Mouse (Mus musculus): ENCODE data around the gene Cnpy3. TPM values are rescaled to one million over a fixed set of nuclear protein-coding genes. Genes with fewer than 3 reads are reported as not detected.

Cnpy3 gene
- polyA plus RNA-seq, 1 experiment from 2014 or later = 43.7 TPM

- Histone ChIP-seq H3K27me3 (ENCODE audit: control insufficient read depth, insufficient read depth, low read length) (no peaks in the 10 kb centered on the region), H3K27ac (replicated peaks in 1 of 2; ENCODE audit: control insufficient read depth in 1 of 2, insufficient read depth in 1 of 2, low read depth in 2 of 2, low read length in 2 of 2) (no peak overlapping the region), H3K9me3 (ENCODE audit: control insufficient read depth, low read length) (no peaks in the 10 kb centered on the region), H3K4me3 (ENCODE audit: control insufficient read depth in 1 of 2, insufficient read depth in 1 of 2, low read depth in 1 of 2, low read length in 2 of 2) (no peak overlapping the region), H3K4me1 (ENCODE audit: control insufficient read depth in 2 of 2, insufficient read depth in 2 of 2, low read length in 2 of 2) (peaks cover 0 to 10% of the 10 kb centered on the region in 2 experiments; a peak in 2 of 4 replicates), H3K36me3 (ENCODE audit: control insufficient read depth, insufficient read depth, low read length) (peaks cover 37% of the 10 kb centered on the region), H3K9ac (ENCODE audit: low read length) (no peak overlapping the region), H3K4me2 (ENCODE audit: low read length) (no peak overlapping the region)
- ATAC-seq (ENCODE audit: insufficient number of reproducible peaks, insufficient read depth, low FRiP score, low read depth) = no peak
- WGBS = 90% methylated on average over 11 of the region's 11 CpGs
Measured at GRCm38 (mm10) chr17:46714756-46715481, 37.1 kb downstream of the Cnpy3 start.

DNA sequence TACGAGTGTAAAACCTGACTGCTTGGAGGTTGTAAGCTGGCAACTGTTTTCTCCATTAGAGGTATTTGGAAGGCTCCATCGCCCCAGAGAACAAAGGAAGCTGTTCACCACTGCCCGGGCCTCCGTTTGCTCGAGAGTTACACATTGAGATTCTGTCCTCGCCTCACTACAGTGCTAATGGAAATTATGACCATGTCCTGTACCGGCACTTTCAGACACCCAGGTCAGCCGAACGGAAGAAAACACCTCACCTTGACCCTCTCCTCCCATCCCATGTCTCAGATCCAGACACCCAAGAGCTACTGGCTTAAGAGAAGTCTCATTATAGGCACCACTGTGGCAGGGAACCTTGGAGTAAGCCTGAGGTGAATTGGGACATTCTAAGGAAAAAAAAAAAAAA lies 38.2 kb downstream of the Cnpy3 start:
- 87% methylated on average over 9 of the region's 9 CpGs for WGBS
- ATAC-seq (ENCODE audit: insufficient number of reproducible peaks, insufficient read depth, low FRiP score, low read depth) = no peak
- Histone ChIP-seq H3K4me1 (ENCODE audit: control insufficient read depth in 2 of 2, insufficient read depth in 2 of 2, low read length in 2 of 2) (peaks cover 0 to 10% of the 10 kb centered on the region in 2 experiments; a peak in 2 of 4 replicates), H3K9me3 (ENCODE audit: control insufficient read depth, low read length) (no peaks in the 10 kb centered on the region), H3K9ac (ENCODE audit: low read length) (no peak overlapping the region), H3K4me3 (ENCODE audit: control insufficient read depth in 1 of 2, insufficient read depth in 1 of 2, low read depth in 1 of 2, low read length in 2 of 2) (no peak overlapping the region), H3K27me3 (ENCODE audit: control insufficient read depth, insufficient read depth, low read length) (no peaks in the 10 kb centered on the region), H3K4me2 (ENCODE audit: low read length) (no peak overlapping the region), H3K36me3 (ENCODE audit: control insufficient read depth, insufficient read depth, low read length) (peaks cover 37% of the 10 kb centered on the region), H3K27ac (replicated peaks in 1 of 2; ENCODE audit: control insufficient read depth in 1 of 2, insufficient read depth in 1 of 2, low read depth in 2 of 2, low read length in 2 of 2) (no peak overlapping the region)

DNA sequence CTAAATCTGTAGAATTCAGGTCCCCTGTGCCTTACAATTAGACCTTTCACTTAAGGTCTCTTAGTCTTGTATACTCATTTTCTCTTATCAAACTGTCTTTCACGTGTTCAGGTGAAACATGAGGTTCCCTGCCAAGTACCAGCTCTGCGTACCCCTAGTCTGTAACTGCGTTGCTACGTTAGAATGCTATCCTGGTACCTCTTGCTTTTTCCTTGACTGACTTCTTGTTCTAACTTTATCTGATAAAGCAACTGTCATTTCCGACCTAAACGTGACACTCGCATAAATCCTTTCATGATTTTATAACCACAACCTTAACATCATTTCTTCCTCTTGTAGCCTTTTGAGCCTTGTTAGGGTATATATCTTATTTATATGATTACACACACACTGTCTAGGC lies 39.6 kb downstream of the Cnpy3 start:
- peaks cover 35% of the 10 kb centered on the region for H3K36me3 ChIP-seq (ENCODE audit: control insufficient read depth, insufficient read depth, low read length)
- no peak for ATAC-seq (ENCODE audit: insufficient number of reproducible peaks, insufficient read depth, low FRiP score, low read depth)
- H3K4me2 ChIP-seq (ENCODE audit: low read length) = peak overlapping the region; percentile 93
- no peaks in the 10 kb centered on the region for H3K27me3 ChIP-seq (ENCODE audit: control insufficient read depth, insufficient read depth, low read length)
- no peaks in the 10 kb centered on the region for H3K9me3 ChIP-seq (ENCODE audit: control insufficient read depth, low read length)
- H3K27ac ChIP-seq (replicated peaks in 1 of 2; ENCODE audit: control insufficient read depth in 1 of 2, insufficient read depth in 1 of 2, low read depth in 2 of 2, low read length in 2 of 2) = 0 out of 4 replicates have a peak overlapping the region, but pooled peaks of 1 of the 2 experiments have one; percentile 79
- WGBS = 50% methylated on average over 7 of the region's 7 CpGs
- peak overlapping the region; percentile 96 for H3K9ac ChIP-seq (ENCODE audit: low read length)
- peaks cover 0 to 10% of the 10 kb centered on the region in 2 experiments; a peak in 2 of 4 replicates for H3K4me1 ChIP-seq (ENCODE audit: control insufficient read depth in 2 of 2, insufficient read depth in 2 of 2, low read length in 2 of 2)
- H3K4me3 ChIP-seq (ENCODE audit: control insufficient read depth in 1 of 2, insufficient read depth in 1 of 2, low read depth in 1 of 2, low read length in 2 of 2) = peak overlapping the region; percentile 94 to 99

DNA sequence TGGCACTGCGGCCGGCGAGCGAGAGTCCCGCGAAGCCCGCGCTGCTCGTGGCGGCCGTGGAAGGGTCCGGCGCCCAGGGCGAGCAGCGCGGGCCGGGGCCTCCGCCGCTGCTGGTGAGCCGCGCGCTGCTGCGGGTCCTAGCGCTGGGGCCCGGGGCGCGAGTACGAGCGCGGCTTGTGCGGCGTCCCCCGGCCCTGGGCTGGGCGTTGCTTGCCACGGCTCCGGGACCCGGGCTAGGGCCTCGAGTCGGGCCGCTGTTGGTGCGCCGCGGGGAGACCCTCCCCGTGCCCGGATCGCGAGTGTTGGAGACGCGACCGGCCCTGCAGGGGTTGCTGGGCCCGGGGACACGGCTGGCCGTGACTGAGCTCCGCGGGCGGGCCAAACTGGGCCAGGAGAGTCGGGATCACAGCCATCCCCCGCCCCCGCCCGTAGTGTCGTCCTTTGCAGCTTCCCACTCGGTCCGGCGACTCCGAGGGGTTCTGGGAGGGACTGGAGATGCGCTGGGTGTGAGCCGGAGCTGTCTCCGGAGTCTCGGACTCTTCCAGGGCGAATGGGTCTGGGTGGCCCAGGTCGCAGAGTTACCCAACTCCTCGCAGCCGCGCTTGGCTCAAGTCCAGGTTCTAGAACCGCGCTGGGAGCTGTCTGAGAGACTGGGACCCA lies 40.3 kb downstream of the Cnpy3 start:
- Histone ChIP-seq H3K4me1 (ENCODE audit: control insufficient read depth in 2 of 2, insufficient read depth in 2 of 2, low read length in 2 of 2) (peaks cover 0 to 10% of the 10 kb centered on the region in 2 experiments; a peak in 2 of 4 replicates), H3K27me3 (ENCODE audit: control insufficient read depth, insufficient read depth, low read length) (no peaks in the 10 kb centered on the region), H3K4me3 (ENCODE audit: control insufficient read depth in 1 of 2, insufficient read depth in 1 of 2, low read depth in 1 of 2, low read length in 2 of 2) (peak overlapping the region; percentile 94 to 99), H3K27ac (replicated peaks in 1 of 2; ENCODE audit: control insufficient read depth in 1 of 2, insufficient read depth in 1 of 2, low read depth in 2 of 2, low read length in 2 of 2) (peak overlapping the region; percentile 57 to 79; a peak in 3 of 4 replicates), H3K9ac (ENCODE audit: low read length) (peak overlapping the region; percentile 96), H3K36me3 (ENCODE audit: control insufficient read depth, insufficient read depth, low read length) (peaks cover 32% of the 10 kb centered on the region), H3K9me3 (ENCODE audit: control insufficient read depth, low read length) (no peaks in the 10 kb centered on the region), H3K4me2 (ENCODE audit: low read length) (peak overlapping the region; percentile 93)
- peak; percentile 49 for ATAC-seq (ENCODE audit: insufficient number of reproducible peaks, insufficient read depth, low FRiP score, low read depth)
- WGBS = under 1% methylated on average over 74 of the region's 76 CpGs

DNA sequence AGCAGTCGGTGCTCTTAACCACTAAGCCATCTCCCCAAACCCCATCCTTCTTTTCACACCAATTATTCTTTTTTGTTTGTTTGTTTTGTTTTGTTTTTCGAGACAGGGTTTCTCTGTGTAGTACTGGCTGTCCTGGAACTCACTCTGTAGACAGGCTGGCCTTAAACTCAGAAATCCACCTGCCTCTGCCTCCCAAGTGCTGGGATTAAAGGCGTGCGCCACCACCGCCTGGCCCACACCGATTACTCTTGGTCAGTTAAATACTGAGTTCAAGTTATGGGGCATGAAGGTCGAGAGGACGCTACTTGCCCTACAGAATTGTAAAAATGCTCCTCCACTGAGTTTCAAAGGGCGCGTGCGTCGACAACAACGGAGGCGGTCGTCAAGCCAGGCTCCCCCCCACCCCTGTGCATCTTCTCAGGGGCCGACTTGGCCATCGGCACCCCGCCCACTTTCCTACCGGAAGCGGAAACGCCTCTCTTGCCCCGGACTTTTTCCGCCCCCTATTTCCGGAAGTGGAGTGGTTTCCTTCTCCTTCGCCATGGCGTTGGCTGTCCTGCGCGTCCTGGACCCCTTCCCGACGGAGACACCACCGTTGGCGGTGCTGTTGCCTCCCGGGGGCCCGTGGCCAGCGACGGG lies 40.9 kb downstream of the Cnpy3 start, which contains the start of gene Pex6:
Gene Pex6 (plus strand): TSS at position 505 of the 639 bp plus-strand sequence.
- peaks cover 26% of the 10 kb centered on the region for H3K36me3 ChIP-seq (ENCODE audit: control insufficient read depth, insufficient read depth, low read length)
- peak within 1 kb of the TSS; percentile 57 to 79 for H3K27ac ChIP-seq (replicated peaks in 1 of 2; ENCODE audit: control insufficient read depth in 1 of 2, insufficient read depth in 1 of 2, low read depth in 2 of 2, low read length in 2 of 2)
- 8% methylated on average over 36 of the region's 36 CpGs for WGBS
- ATAC-seq (ENCODE audit: insufficient number of reproducible peaks, insufficient read depth, low FRiP score, low read depth) = peak; percentile 75
- H3K9ac ChIP-seq (ENCODE audit: low read length) = peak within 1 kb of the TSS; percentile 96
- no peaks in the 10 kb centered on the region for H3K9me3 ChIP-seq (ENCODE audit: control insufficient read depth, low read length)
- peak within 1 kb of the TSS; percentile 94 to 99 for H3K4me3 ChIP-seq (ENCODE audit: control insufficient read depth in 1 of 2, insufficient read depth in 1 of 2, low read depth in 1 of 2, low read length in 2 of 2)
- peaks cover 0 to 10% of the 10 kb centered on the region in 2 experiments; a peak in 3 of 4 replicates for H3K4me1 ChIP-seq (ENCODE audit: control insufficient read depth in 2 of 2, insufficient read depth in 2 of 2, low read length in 2 of 2)
- H3K27me3 ChIP-seq (ENCODE audit: control insufficient read depth, insufficient read depth, low read length) = no peaks in the 10 kb centered on the region
- H3K4me2 ChIP-seq (ENCODE audit: low read length) = peak within 1 kb of the TSS; percentile 93

- Histone ChIP-seq H3K36me3 (ENCODE audit: control insufficient read depth, insufficient read depth, low read length) (no peaks in the 10 kb centered on the region), H3K9ac (ENCODE audit: low read length) (no peak overlapping the region), H3K9me3 (ENCODE audit: control insufficient read depth, low read length) (no peaks in the 10 kb centered on the region), H3K4me1 (ENCODE audit: control insufficient read depth in 2 of 2, insufficient read depth in 2 of 2, low read length in 2 of 2) (peaks cover 10 to 22% of the 10 kb centered on the region in 2 experiments), H3K4me2 (ENCODE audit: low read length) (no peak overlapping the region), H3K4me3 (ENCODE audit: control insufficient read depth in 1 of 2, insufficient read depth in 1 of 2, low read depth in 1 of 2, low read length in 2 of 2) (no peak overlapping the region), H3K27me3 (ENCODE audit: control insufficient read depth, insufficient read depth, low read length) (no peaks in the 10 kb centered on the region), H3K27ac (replicated peaks in 1 of 2; ENCODE audit: control insufficient read depth in 1 of 2, insufficient read depth in 1 of 2, low read depth in 2 of 2, low read length in 2 of 2) (no peak overlapping the region)
- WGBS = 76% methylated on average over 14 of the region's 14 CpGs
- ATAC-seq (ENCODE audit: insufficient number of reproducible peaks, insufficient read depth, low FRiP score, low read depth) = no peak
Measured at GRCm38 (mm10) chr17:46706375-46707089, 45.5 kb downstream of the Cnpy3 start.
